Mouse (Mus musculus) MEL (cell line): Measurements from ENCODE around the gene Scnm1. TPM values are rescaled to one million over a fixed set of nuclear protein-coding genes. Genes with fewer than 3 reads are reported as not detected.

Experiments
- DNase-seq: peaks from one replicate; pipeline ENCODE4 v3.0.0; 2011; ENCODE audit warnings: low read depth, low spot score
- H3K27ac ChIP-seq: 2 replicates; pipeline ENCODE4 v1.5.1; 2012; ENCODE audit warnings: low read depth, mild to moderate bottlenecking, control low read depth, low read length, moderate library complexity; ENCODE audit not compliant: control insufficient read depth
- H3K27me3 ChIP-seq, 2 experiments: fragments of 150-350 bp in 1 of 2; sonication (generic) in 1 of 2; 2 replicates each; pipeline ENCODE4 v1.6.1; 2012; ENCODE audit warnings: low read length in 2 of 2, mild to moderate bottlenecking in 2 of 2, improper control_type of control experiment in 1 of 2, moderate library complexity in 1 of 2; ENCODE audit not compliant: insufficient read depth in 2 of 2, control insufficient read depth in 1 of 2
- H3K36me3 ChIP-seq, 2 experiments: 2 replicates each; pipeline ENCODE4 v1.6.1; 2012 to 2014; ENCODE audit warnings: low read length in 2 of 2, improper control_type of control experiment in 1 of 2, inconsistent platforms in 1 of 2, mild to moderate bottlenecking in 1 of 2; ENCODE audit not compliant: insufficient read depth in 2 of 2, control insufficient read depth in 1 of 2
- H3K4me1 ChIP-seq, 2 experiments: fragments of 150-350 bp in 1 of 2; sonication (generic) in 1 of 2; 2 replicates each; pipeline ENCODE4 v1.6.1; 2012; ENCODE audit warnings: low read length in 2 of 2, improper control_type of control experiment in 1 of 2, mild to moderate bottlenecking in 1 of 2; ENCODE audit not compliant: insufficient read depth in 2 of 2, control insufficient read depth in 1 of 2
- H3K4me3 ChIP-seq, 2 experiments: fragments of 150-350 bp in 1 of 2; sonication (generic) in 1 of 2; 2 replicates each; pipeline ENCODE4 v1.5.1; 2012; ENCODE audit warnings: low read depth in 2 of 2, low read length in 2 of 2, mild to moderate bottlenecking in 2 of 2, moderate library complexity in 2 of 2, control low read depth in 1 of 2, improper control_type of control experiment in 1 of 2; ENCODE audit not compliant: control insufficient read depth in 1 of 2, insufficient read depth in 1 of 2
- H3K79me2 ChIP-seq: 2 replicates; pipeline ENCODE4 v1.6.1; 2012; ENCODE audit warnings: mild to moderate bottlenecking, low read length, moderate library complexity; ENCODE audit not compliant: control insufficient read depth, poor library complexity, insufficient read depth
- H3K9ac ChIP-seq: 2 replicates; pipeline ENCODE4 v1.6.1; 2012; ENCODE audit warnings: low read depth, mild to moderate bottlenecking, control low read depth, low read length, moderate library complexity; ENCODE audit not compliant: control insufficient read depth, poor library complexity, severe bottlenecking
- H3K9me3 ChIP-seq: fragments of 150-350 bp; sonication (generic); replicated peaks from 2 replicates; pipeline ENCODE4 v1.6.1; 2012; ENCODE audit warnings: mild to moderate bottlenecking, low read length, improper control_type of control experiment, moderate library complexity; ENCODE audit not compliant: insufficient read depth
- BHLHE40 ChIP-seq: IDR thresholded peaks from 2 replicates; pipeline ENCODE4 v1.6.1; 2012; ENCODE audit warnings: low read depth, mild to moderate bottlenecking, inconsistent platforms, low read length, improper control_type of control experiment, borderline replicate concordance
- CHD1 ChIP-seq: IDR thresholded peaks from 2 replicates; pipeline ENCODE4 v1.6.1; 2012; ENCODE audit warnings: low read depth, mild to moderate bottlenecking, inconsistent platforms, low read length, improper control_type of control experiment
- CHD2 ChIP-seq: IDR thresholded peaks from 2 replicates; pipeline ENCODE4 v1.6.1; 2011; ENCODE audit warnings: low read length, improper control_type of control experiment
- CTCF ChIP-seq, 3 experiments: IDR thresholded peaks in 2 of 3; conservative IDR thresholded peaks in 1 of 3; 2 replicates each; pipeline ENCODE4 v1.5.1; 2011 to 2012; ENCODE audit warnings: low read length in 3 of 3, low read depth in 2 of 3, mild to moderate bottlenecking in 2 of 3, improper control_type of control experiment in 1 of 3, inconsistent platforms in 1 of 3, mixed read lengths in 1 of 3, moderate library complexity in 1 of 3; ENCODE audit not compliant: control insufficient read depth in 1 of 3, insufficient read depth in 1 of 3, poor library complexity in 1 of 3, severe bottlenecking in 1 of 3
- E2F4 ChIP-seq: IDR thresholded peaks from 2 replicates; pipeline ENCODE4 v1.6.1; 2011; ENCODE audit warnings: low read depth, low read length, improper control_type of control experiment, borderline replicate concordance
- EP300 ChIP-seq, 2 experiments: IDR thresholded peaks; 2 replicates each; pipeline ENCODE4 v1.6.1; 2011; ENCODE audit warnings: improper control_type of control experiment in 2 of 2, low read length in 2 of 2, low read depth in 1 of 2, mild to moderate bottlenecking in 1 of 2
- ETS1 ChIP-seq: IDR thresholded peaks from 2 replicates; pipeline ENCODE4 v1.6.1; 2012; ENCODE audit warnings: low read depth, mild to moderate bottlenecking, inconsistent platforms, low read length, improper control_type of control experiment, moderate library complexity
- GATA1 ChIP-seq: IDR thresholded peaks from 2 replicates; pipeline ENCODE4 v1.6.1; 2011; ENCODE audit warnings: low read depth, low read length, improper control_type of control experiment
- JUND ChIP-seq: IDR thresholded peaks from 2 replicates; pipeline ENCODE4 v1.6.1; 2011; ENCODE audit warnings: low read depth, mild to moderate bottlenecking, improper control_type of control experiment, low read length
- MAX ChIP-seq: IDR thresholded peaks from 2 replicates; pipeline ENCODE4 v1.6.1; 2011; ENCODE audit warnings: low read length, improper control_type of control experiment
- MAZ ChIP-seq: IDR thresholded peaks from 2 replicates; pipeline ENCODE4 v1.6.1; 2012; ENCODE audit warnings: low read depth, mild to moderate bottlenecking, inconsistent platforms, low read length, improper control_type of control experiment
- MYB ChIP-seq: IDR thresholded peaks from 2 replicates; pipeline ENCODE4 v1.6.1; 2011; ENCODE audit warnings: mild to moderate bottlenecking, low read depth, low read length, improper control_type of control experiment
- NRF1 ChIP-seq: IDR thresholded peaks from 2 replicates; pipeline ENCODE4 v1.6.1; 2014; ENCODE audit warnings: low read depth, mild to moderate bottlenecking, inconsistent platforms, low read length, improper control_type of control experiment, moderate library complexity; ENCODE audit not compliant: poor library complexity, insufficient read depth, severe bottlenecking
- POLR2A ChIP-seq, 2 experiments: IDR thresholded peaks; 2 replicates each; pipeline ENCODE4 v1.6.1; 2011 to 2012; ENCODE audit warnings: low read length in 2 of 2, mild to moderate bottlenecking in 2 of 2, control low read depth in 1 of 2, improper control_type of control experiment in 1 of 2, low read depth in 1 of 2, moderate library complexity in 1 of 2; ENCODE audit not compliant: control insufficient read depth in 1 of 2, insufficient read depth in 1 of 2, poor library complexity in 1 of 2
- POLR2AphosphoS2 ChIP-seq: IDR thresholded peaks from 2 replicates; pipeline ENCODE4 v1.6.1; 2011; ENCODE audit warnings: low read length, improper control_type of control experiment
- SIN3A ChIP-seq: IDR thresholded peaks from 2 replicates; pipeline ENCODE4 v1.6.1; 2012; ENCODE audit warnings: low read length, improper control_type of control experiment, inconsistent platforms
- TCF12 ChIP-seq: IDR thresholded peaks from 2 replicates; pipeline ENCODE4 v1.6.1; 2014; ENCODE audit warnings: low read depth, mild to moderate bottlenecking, inconsistent platforms, low read length, improper control_type of control experiment, moderate library complexity
- UBTF ChIP-seq: IDR thresholded peaks from 2 replicates; pipeline ENCODE4 v1.6.1; 2012; ENCODE audit warnings: low read depth, mild to moderate bottlenecking, inconsistent platforms, low read length, improper control_type of control experiment, moderate library complexity, borderline replicate concordance; ENCODE audit not compliant: insufficient read depth
- USF2 ChIP-seq, 2 experiments: IDR thresholded peaks; 2 replicates each; pipeline ENCODE4 v1.6.1; 2011 to 2012; ENCODE audit warnings: improper control_type of control experiment in 2 of 2, low read length in 2 of 2, borderline replicate concordance in 1 of 2, inconsistent platforms in 1 of 2, low read depth in 1 of 2, mild to moderate bottlenecking in 1 of 2; ENCODE audit not compliant: insufficient read depth in 1 of 2
- ZC3H11A ChIP-seq: IDR thresholded peaks from 2 replicates; pipeline ENCODE4 v1.6.1; 2012; ENCODE audit warnings: low read depth, mild to moderate bottlenecking, inconsistent platforms, low read length, improper control_type of control experiment
- ZKSCAN1 ChIP-seq: IDR thresholded peaks from 2 replicates; pipeline ENCODE4 v1.6.1; 2012; ENCODE audit warnings: low read depth, mild to moderate bottlenecking, inconsistent platforms, low read length, improper control_type of control experiment, moderate library complexity
- ZNF384 ChIP-seq: IDR thresholded peaks from 2 replicates; pipeline ENCODE4 v1.6.1; 2012; ENCODE audit warnings: low read depth, mild to moderate bottlenecking, inconsistent platforms, low read length, improper control_type of control experiment
- polyA plus RNA-seq, 2 experiments: library from polyadenylated mRNA; stranded (reverse) in 1 of 2; unstranded in 1 of 2; fragments of >175 nt in 1 of 2; fragments of >200 nt in 1 of 2; gene quantifications; 2 replicates each; pipeline versions ENCODE4 v1.2.1 to v1.2.4; 2012; ENCODE audit warnings: low replicate concordance in 2 of 2, low read depth in 1 of 2; ENCODE audit not compliant: insufficient read length in 2 of 2, insufficient read depth in 1 of 2, missing spikeins in 1 of 2
- total RNA-seq: library from RNA; depleted of rRNA; stranded (reverse); fragments of 300-350 nt; gene quantifications from 2 replicates; pipeline ENCODE4 v1.2.3, GENCODE M21; 2012

Scnm1 gene
- total and polyA plus RNA-seq, 3 experiments = 93.1 to 104 TPM; not detected in 1

- Histone ChIP-seq H3K4me1 (peaks cover 0 to 8% of the 10 kb centered on the region in 2 experiments; a peak in 2 of 4 replicates), H3K9ac (no peak overlapping the region), H3K79me2 (peaks cover 7% of the 10 kb centered on the region), H3K4me3 (no peak overlapping the region)
- no peak for TF ChIP-seq ZNF384
- TF ChIP-seq SIN3A = no peak
- no peak for TF ChIP-seq ETS1
- TF ChIP-seq MAX = no peak
- no peak for TF ChIP-seq BHLHE40
- TF ChIP-seq ZKSCAN1 = no peak
- no peak for TF ChIP-seq MYB
- TF ChIP-seq MAZ = no peak
- TF ChIP-seq CTCF (IDR thresholded peaks at IDR 0.05 in 2 of 3, conservative IDR thresholded peaks at IDR 0.05 in 1 of 3; ENCODE audit: control insufficient read depth in 1 of 3, insufficient read depth in 1 of 3, low read depth in 2 of 3, low read length in 3 of 3, poor library complexity in 1 of 3, severe bottlenecking in 1 of 3) = no peak
- TF ChIP-seq ZC3H11A = no peak
- TF ChIP-seq UBTF = no peak
- TF ChIP-seq CHD1 = no peak
- no peak for TF ChIP-seq POLR2A (IDR thresholded peaks at IDR 0.05; ENCODE audit: control insufficient read depth in 1 of 2, insufficient read depth in 1 of 2, low read depth in 1 of 2, low read length in 2 of 2, poor library complexity in 1 of 2)
- TF ChIP-seq POLR2AphosphoS2 = no peak
- TF ChIP-seq EP300 (IDR thresholded peaks at IDR 0.05; ENCODE audit: low read depth in 1 of 2, low read length in 2 of 2) = no peak
- no peak for TF ChIP-seq TCF12
- no peak for TF ChIP-seq NRF1
- no peak for TF ChIP-seq CHD2
- TF ChIP-seq GATA1 = no peak
- TF ChIP-seq JUND = no peak
- TF ChIP-seq, all 39 proteins: peak for 0
- Histone ChIP-seq H3K27me3 (no peaks in the 10 kb centered on the region), H3K27ac (no peak overlapping the region), H3K9me3 (no peaks in the 10 kb centered on the region), H3K36me3 (peaks cover 0 to 4% of the 10 kb centered on the region in 2 experiments; a peak in 2 of 4 replicates)
- DNase-seq = no peak
Measured at GRCm38 (mm10) chr3:95129226-95129651, 4.6 kb downstream of the Scnm1 start.

- Histone ChIP-seq H3K27me3 (no peaks in the 10 kb centered on the region), H3K9ac (no peak overlapping the region), H3K4me1 (no peaks in the 10 kb centered on the region), H3K36me3 (peaks cover 0 to 11% of the 10 kb centered on the region in 2 experiments; a peak in 2 of 4 replicates), H3K79me2 (no peaks in the 10 kb centered on the region), H3K4me3 (no peak overlapping the region), H3K27ac (no peak overlapping the region), H3K9me3 (no peaks in the 10 kb centered on the region)
- DNase-seq = no peak
- TF ChIP-seq USF2 (IDR thresholded peaks at IDR 0.05; ENCODE audit: borderline replicate concordance in 1 of 2, insufficient read depth in 1 of 2, low read depth in 1 of 2, low read length in 2 of 2) (no peak), ETS1 (no peak), E2F4 (no peak), MAZ (peak; percentile 32; the same call in 1 of the 2 replicates), UBTF (no peak)
Measured at GRCm38 (mm10) chr3:95124972-95125371, 8.8 kb downstream of the Scnm1 start.
